Mouse (Mus musculus): ENCODE data around the gene Usmg5.
"Not testable (repeated sequence)": the region's sequence is repeated elsewhere in the genome, so short reads cannot be mapped to it uniquely, and the experiment has no call there.

The Usmg5 gene

DNA sequence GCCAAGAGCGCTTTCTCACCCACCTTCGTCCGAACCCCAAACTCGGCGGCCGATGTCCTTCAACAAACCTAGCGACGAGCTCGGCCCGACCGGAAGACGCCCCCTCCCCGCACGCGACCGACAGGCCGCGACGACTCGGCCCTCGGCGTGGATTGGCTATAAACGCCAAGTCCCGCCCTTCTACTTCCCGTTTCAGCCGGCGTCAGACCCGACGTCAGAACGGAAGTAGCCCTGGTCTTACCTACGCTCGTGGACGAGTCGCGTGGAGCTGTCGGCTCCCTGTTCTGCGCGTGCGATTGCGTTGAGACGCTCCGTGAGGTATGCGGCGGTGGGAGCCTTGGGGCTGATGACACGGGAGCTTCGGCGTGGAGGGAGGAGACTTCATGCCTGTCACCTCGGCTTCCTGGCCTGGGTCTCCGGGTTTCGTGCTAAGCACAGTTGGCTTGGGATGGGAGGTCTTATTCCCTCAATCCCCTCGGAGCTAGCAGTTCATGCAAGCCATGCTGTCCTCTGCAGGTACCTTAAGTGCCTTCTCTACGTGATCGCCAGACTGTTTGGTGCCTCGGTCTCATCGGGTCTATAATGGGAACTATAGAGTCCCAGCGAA is at the start of gene Usmg5, which contains the start of gene Pdcd11:
Gene Usmg5 (minus strand): TSS at position 98 of the 607 bp plus-strand sequence.
Gene Pdcd11 (plus strand): TSS at position 219 of the 607 bp plus-strand sequence.
- in situ Hi-C loops (cut with MboI; ENCODE audit: unreplicated experiment in 2 of 2) = no loop called here

- in situ Hi-C loops (cut with MboI; ENCODE audit: unreplicated experiment in 2 of 2) = not testable (repeated sequence)
Measured at GRCm38 (mm10) chr19:47139611-47140010, 49.2 kb upstream of the Usmg5 start.

DNA sequence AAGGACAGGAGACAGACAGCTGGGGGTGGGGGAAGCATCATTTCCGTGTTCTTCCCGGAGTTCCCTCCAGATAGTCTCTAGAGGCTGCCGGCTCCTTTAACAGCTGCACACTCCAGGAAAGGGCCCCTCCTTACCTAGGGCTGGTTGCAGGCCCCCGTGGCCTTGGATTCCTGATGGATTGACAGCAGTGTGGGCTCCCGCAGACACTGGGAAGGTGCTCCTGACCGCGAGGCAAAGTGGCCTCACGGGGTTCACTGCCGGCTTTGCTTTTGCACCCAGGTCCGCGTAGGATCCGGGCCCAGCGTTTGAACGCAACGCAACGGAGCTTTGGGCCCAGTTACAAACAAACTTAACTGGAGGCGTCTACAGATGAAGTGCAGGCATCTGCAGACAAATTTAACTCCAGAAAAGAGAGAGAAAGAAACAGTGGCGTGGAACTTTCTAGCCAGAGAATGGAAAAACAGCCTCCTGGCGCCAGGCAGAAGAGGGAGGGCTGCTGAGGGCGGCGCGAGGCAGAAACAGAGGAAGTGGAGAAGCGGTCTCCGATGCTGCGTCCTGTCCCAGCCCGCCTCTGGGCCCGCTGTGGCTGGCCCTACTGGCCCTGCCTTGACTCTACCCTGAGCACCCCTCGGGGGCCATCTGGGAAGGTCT is 47.4 kb upstream of the Usmg5 start, which contains the start of gene Calhm2:
Gene Calhm2 (minus strand): TSS at position 524 of the 651 bp plus-strand sequence.
- in situ Hi-C loops (cut with MboI; ENCODE audit: unreplicated experiment in 2 of 2) = no loop called here

DNA sequence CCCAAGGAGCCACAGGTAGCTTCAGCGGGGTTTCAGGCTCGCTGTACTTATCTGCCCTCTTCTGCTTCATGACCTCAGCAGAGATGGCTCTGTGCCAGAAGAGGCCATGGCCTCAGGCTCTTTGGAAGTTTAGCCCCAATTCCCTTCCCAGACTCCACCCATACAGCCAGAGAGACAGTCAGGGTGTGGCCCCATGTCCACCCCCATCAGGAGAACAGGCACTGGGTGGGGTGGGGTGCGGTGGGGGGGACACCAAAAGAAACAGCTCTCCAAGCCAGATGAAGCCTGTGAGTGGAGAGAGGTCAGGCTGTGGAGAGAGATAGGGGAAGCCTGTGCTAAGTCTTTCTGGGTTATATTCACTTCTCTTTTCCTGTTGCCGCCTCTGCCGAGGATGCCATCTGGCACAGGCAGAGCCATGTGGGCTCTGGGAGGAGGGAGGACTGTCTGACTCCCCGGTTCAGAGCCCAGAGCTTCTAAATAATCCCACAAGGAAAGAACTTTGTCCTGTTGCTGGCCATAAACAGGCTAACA is 46.7 kb upstream of the Usmg5 start:
- in situ Hi-C loops (cut with MboI; ENCODE audit: unreplicated experiment in 2 of 2) = no loop called here

DNA sequence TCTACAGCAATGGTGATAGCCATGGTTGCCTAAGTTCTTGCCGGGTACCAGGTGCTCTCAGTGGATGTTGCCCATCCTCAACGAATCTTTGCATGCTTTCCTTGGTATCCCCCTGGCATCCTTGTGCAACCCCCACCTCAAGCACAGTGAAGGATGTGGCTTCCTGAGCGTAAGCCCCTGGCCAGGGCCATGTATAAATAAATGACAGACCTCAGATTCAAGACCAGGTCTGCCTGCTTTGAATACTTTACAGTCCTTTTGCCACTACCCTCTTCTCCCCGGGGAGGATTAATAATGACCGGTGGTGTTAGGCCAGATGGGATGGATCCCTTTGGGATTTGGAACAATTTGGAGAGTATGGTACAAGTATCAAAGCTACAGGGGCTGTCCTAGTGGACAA is 45.7 kb upstream of the Usmg5 start:
- in situ Hi-C loops (cut with MboI; ENCODE audit: unreplicated experiment in 2 of 2) = no loop called here

- in situ Hi-C loops (cut with MboI; ENCODE audit: unreplicated experiment in 2 of 2) = no loop called here
Measured at GRCm38 (mm10) chr19:47135568-47135967, 45.1 kb upstream of the Usmg5 start.

DNA sequence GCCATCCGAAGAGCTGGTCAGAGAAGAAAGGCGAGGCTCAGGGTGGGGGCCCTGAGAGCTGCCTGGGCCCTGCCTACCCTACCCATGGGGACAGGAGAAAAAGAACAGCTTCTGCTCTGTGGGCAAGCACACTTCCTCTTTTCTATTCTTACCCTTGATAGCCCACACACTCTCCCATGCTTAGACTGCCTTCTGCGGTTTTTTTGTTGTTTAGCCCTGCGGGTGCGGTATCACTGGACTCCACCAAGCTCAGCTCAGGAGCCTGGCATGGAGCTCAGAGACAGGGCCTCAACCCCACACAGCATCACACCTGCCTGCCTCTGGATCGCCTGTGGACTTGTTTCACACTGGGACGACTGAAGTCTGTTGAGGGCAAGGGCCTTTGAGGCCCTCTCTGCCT is 42.7 kb upstream of the Usmg5 start:
- in situ Hi-C loops (cut with MboI; ENCODE audit: unreplicated experiment in 2 of 2) = no loop called here

DNA sequence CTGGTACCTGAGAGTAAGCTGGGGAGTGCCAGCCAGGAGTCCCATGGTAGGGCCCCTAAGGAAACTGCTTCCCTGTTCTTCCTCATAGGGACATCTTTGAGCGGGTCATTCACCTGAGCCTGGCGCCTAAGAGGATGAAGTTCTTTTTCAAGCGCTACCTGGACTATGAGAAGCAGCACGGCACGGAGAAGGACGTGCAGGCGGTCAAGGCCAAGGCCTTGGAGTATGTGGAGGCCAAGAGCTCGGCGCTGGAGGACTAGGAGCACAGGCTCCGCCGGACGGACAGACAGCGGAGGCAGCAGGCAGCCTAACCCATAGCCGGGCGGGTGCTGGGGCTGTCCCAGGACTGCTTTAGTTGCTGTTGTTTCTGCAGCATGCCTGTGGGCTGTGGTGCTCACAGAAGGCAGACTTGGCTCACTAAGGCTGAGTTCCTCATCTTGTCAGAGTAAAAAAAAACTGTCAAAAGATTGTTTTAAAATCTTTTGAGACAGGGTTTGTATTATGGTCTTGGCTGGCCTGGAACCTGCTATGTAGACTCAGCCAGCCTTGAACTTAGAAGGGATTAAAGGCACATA is 40.2 kb upstream of the Usmg5 start:
- in situ Hi-C loops (cut with MboI; ENCODE audit: unreplicated experiment in 2 of 2) = no loop called here

GRCm38 (mm10) chr19:47128835-47129234 is 38.4 kb upstream of the Usmg5 start:
- in situ Hi-C loops (cut with MboI; ENCODE audit: unreplicated experiment in 2 of 2) = no loop called here

GRCm38 (mm10) chr19:47128164-47128563 is 37.7 kb upstream of the Usmg5 start:
- in situ Hi-C loops (cut with MboI; ENCODE audit: unreplicated experiment in 2 of 2) = no loop called here

GRCm38 (mm10) chr19:47122802-47123201 is 32.4 kb upstream of the Usmg5 start:
- in situ Hi-C loops (cut with MboI; ENCODE audit: unreplicated experiment in 2 of 2) = loop anchor here (5.0 kb wide), 1 partner anchor 44 kb away; no protein-coding TSS in a partner anchor

GRCm38 (mm10) chr19:47121054-47121453 is 30.6 kb upstream of the Usmg5 start:
- in situ Hi-C loops (cut with MboI; ENCODE audit: unreplicated experiment in 2 of 2) = loop anchor here (5.0 kb wide), 1 partner anchor 46 kb away; no protein-coding TSS in a partner anchor

GRCm38 (mm10) chr19:47118634-47119033 is 28.2 kb upstream of the Usmg5 start:
- in situ Hi-C loops (cut with MboI; ENCODE audit: unreplicated experiment in 2 of 2) = no loop called here

- in situ Hi-C loops (cut with MboI; ENCODE audit: unreplicated experiment in 2 of 2) = no loop called here
Measured at GRCm38 (mm10) chr19:47104641-47105271, 14.3 kb upstream of the Usmg5 start.

GRCm38 (mm10) chr19:47101080-47101479 is 10.6 kb upstream of the Usmg5 start:
- in situ Hi-C loops (cut with MboI; ENCODE audit: unreplicated experiment in 2 of 2) = no loop called here

DNA sequence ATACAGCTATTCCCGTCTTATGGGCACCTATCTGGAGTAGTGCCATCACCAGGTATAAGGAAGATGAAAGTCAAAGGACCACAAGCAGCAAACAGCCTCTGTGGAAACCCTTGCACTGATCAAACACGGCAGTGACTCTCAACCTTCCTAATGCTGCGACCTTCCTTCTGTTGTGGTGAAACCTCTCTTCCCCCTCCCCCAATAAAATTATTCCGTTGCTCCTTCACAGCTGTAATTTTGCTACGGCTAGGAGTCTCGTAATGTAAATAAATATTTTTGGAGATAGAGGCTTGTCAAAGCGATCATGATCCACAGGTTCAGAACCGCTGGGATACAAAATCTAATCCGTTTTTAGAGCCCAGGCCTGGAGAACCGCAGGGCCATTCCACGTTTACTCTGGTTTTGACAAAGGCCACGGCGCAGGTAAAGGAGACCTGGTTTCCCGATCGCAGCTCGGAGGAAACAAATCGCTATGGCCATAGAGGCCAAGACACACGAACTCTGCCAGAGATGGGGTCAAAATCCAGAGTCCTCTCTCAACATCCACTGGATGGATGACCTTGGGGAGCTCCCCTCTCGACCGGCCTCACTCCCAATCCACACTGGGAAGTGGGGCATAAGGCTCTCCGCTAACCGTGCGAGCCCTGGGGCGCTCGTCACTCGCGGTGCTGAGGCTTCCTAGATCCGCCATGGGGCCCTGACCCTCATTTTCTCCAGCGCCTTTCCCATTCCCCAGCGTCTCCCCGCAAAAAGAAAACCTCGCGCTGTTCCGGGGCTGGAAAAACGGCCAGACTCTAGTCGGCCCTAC is 525 bp downstream of the Usmg5 start:
- in situ Hi-C loops (cut with MboI; ENCODE audit: unreplicated experiment in 2 of 2) = no loop called here

DNA sequence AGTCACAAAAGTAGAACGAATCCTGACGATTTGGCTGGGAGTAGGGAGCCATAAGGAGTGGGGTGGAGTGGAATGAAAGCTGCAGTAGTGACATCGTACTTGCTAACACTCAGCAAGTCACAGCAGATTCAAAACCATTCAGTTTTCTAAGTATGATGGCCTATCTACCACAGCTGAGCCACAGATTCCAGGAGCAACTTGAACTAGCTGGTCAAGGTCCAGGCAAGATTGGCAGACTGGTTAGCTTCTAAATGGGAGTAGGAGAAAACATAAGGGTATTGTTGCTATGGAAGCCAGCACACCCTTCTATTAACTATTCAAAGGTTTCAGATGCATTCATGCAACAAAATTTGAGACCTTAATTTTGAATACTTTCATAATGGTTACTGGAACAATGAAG is 2.2 kb downstream of the Usmg5 start:
- in situ Hi-C loops (cut with MboI; ENCODE audit: unreplicated experiment in 2 of 2) = no loop called here

DNA sequence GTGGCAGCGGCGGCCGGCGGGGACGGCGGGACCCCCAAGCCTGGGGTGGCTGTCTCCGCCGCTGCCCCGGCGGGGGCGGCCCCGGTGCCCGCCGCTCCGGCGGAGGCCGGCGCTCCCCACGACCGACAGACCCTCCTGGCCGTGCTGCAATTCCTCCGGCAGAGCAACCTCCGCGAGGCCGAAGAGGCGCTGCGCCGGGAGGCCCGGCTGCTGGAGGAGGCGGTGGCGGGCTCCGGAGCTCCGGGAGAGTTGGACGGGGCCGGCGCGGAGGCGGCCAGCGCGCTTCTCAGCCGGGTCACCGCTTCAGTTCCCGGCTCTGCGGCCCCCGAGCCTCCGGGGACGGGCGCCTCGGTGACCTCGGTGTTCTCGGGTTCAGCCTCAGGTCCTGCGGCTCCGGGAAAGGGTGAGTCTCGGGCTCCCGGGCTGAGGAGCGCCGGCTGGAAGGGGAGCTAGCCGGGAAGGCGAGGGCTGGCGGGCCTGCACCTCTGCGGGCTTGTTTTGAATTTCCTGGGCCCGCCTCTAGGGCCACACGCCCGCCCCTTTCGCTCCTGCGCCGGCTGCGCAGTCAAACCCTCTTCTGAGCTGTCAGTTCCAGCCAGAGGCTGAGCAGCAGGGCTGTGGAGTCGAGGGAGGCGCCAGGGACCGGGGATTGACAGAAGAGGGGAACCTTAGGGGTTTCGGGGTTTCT is 22.4 kb downstream of the Usmg5 start:
- in situ Hi-C loops (cut with MboI; ENCODE audit: unreplicated experiment in 2 of 2) = no loop called here

- in situ Hi-C loops (cut with MboI; ENCODE audit: unreplicated experiment in 2 of 2) = no loop called here
Measured at GRCm38 (mm10) chr19:47067096-47067882, 23.2 kb downstream of the Usmg5 start, which contains the start of gene Taf5. Gene Taf5, plus strand, starts transcription at chr19:47067746.
